In the genomic region with DNA sequence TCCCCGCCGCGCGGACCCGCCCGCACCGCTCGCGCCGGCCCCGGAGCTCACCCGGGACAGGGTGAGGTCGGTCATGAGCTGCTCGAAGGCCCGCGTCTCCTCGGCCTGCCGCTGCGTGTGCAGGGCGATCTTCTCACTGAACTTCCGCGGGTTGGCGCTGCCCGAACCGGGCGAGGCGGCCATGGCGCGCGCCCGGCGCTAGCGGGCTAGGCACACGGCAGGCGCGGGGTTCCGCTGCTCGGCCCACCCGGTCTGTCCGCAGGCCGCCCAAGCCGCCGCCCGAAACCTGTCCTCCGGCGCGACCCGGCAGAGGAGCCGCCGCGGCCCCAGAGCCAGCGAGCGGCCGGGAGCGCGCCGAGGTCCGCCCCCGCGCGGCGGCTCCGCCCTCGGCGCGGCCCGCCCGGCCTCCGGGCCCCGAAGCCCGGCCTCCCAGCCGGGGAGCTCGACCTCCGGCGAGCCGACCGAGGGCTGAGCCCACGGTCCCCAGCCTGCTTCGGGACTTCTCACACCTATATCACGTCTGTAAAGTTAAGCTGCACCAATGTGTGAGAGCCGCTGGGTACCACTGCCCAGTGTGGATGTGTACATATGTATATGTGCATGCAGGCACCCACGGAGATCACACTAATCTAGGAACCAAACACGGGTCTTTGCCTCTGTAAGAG, we compare ENCODE assay signal across 8 mouse cellular contexts. TPM values are rescaled to one million over a fixed set of nuclear protein-coding genes. Genes with fewer than 3 reads are reported as not detected.
A peak's percentile ranks its signal among the peaks of the same experiment; 100 is the strongest.
DNase-seq lines count a peak whose midpoint lies in the region; ATAC-seq lines count a peak whose summit lies in the region.

A gene (minus strand): TSS at position 322 of the 665 bp plus-strand sequence.

- peak; percentile 90 for DNase-seq in adrenal gland, adult 2 months
- DNase-seq in embryo, embryonic 11 days = peak; percentile 89
- DNase-seq in gastrocnemius, postnatal 25 days = peak; percentile 75
- DNase-seq in left cerebral cortex, postnatal 25 days (ENCODE audit: low spot score in 2 of 2) = peak; percentile 41 to 64
- peak; percentile 63 for DNase-seq in right cerebral cortex, postnatal 14 days
- DNase-seq in urinary bladder, postnatal 4 days (ENCODE audit: low spot score in 2 of 2) = peak; percentile 61 to 69

- intact Hi-C loops in left cerebral cortex, postnatal 25 days (cut with DNase I) = loop anchor here (2.0 to 5.0 kb wide), 3 partner anchors 26 to 71 kb away; no protein-coding TSS in a partner anchor

- peak; percentile 76 for ATAC-seq in inflammation-experienced regulatory T-cells, adult 6 months
- peak; percentile 42 for ATAC-seq in megakaryocyte-erythroid progenitor cell, adult 5-6 weeks (replicated peaks; ENCODE audit: low FRiP score, low TSS enrichment, poor library complexity, severe bottlenecking)

RNA-seq across cellular contexts. Expression of the gene that starts here (rescaled TPM):
- 10 to 100 TPM; 27.1 to 27.7 TPM for total RNA-seq in adrenal gland, adult 2 months (2021)
- polyA plus RNA-seq in adrenal gland, adult 2 months (2012; rRNA removed) = 39.7 and 50.3 TPM in 2 replicates
- 10 to 100 TPM; 10.4 to 10.5 TPM for total RNA-seq in gastrocnemius, postnatal 25 days (2021)
- polyA plus RNA-seq in inflammation-experienced regulatory T-cells, adult 6 months (2017; shearing (Covaris generic)) = 10 to 100 TPM in 2 of 3 experiments, 1 to 10 TPM in 1; 8.7 to 24.0 (median 21.0) TPM
- total RNA-seq in left cerebral cortex, postnatal 25 days (2021) = 10 to 100 TPM; 12.7 to 13.4 TPM
- total RNA-seq in megakaryocyte-erythroid progenitor cell, adult 5-6 weeks (2014; fragmentation: Nextera tagmentation) = 29.1 and 29.3 TPM in 2 replicates
- total RNA-seq in megakaryocyte-erythroid progenitor cell, adult 5-6 weeks (2017) = 8.2 and 14.8 TPM in 2 replicates

Comparison
In these comparisons a context has a peak if more than half of its experiments do, and no peak if none do; other contexts are left out.
1. Peak in every context shown above with its lines: DNase-seq and ATAC-seq.